Mouse (Mus musculus) cerebellum, adult 2 months (tissue): ENCODE results near the gene Nudt14.

ENCODE experiments used
- CTCF ChIP-seq: fragments of 200-500 bp; IDR thresholded peaks from 2 replicates; pipeline ENCODE4 v1.5.1; 2011; ENCODE audit warnings: low read depth, mild to moderate bottlenecking, control low read depth, low read length, moderate library complexity, borderline replicate concordance; ENCODE audit not compliant: insufficient read depth
- POLR2A ChIP-seq: fragments of 200-500 bp; IDR thresholded peaks from 2 replicates; pipeline ENCODE4 v1.6.1; 2011; ENCODE audit warnings: low read length, control low read depth, borderline replicate concordance; ENCODE audit not compliant: insufficient read depth

- no peak for TF ChIP-seq CTCF
- no peak for TF ChIP-seq POLR2A
Observed at GRCm38 (mm10) chr12:112917906-112918305, 24.0 kb downstream of the Nudt14 start.
